Mouse (Mus musculus) G1E (cell line): ENCODE measurements at regions not wholly inside any gene's neighbourhood (a gene's known extent, or its start where the extent isn't known, plus 50 kb on each side); places are given as distances from the start of the nearest gene placed in this dataset.

Source experiments
- CTCF ChIP-seq: IDR thresholded peaks from 2 replicates; pipeline ENCODE4 v1.5.1; 2012; ENCODE audit warnings: low read depth, low read length, inconsistent platforms, mixed read lengths
- GATA2 ChIP-seq: IDR thresholded peaks from 2 replicates; pipeline ENCODE4 v1.6.1; 2012; ENCODE audit warnings: low read depth, low read length, inconsistent platforms, borderline replicate concordance

GRCm38 (mm10) chr13:46162025-46162374, 111.5 kb upstream of the Stmnd1 start:
- TF ChIP-seq CTCF (peak; percentile 93), GATA2 (no peak)
